Mouse (Mus musculus): ENCODE results near the gene Lcmt1. TPM values are rescaled to one million over a fixed set of nuclear protein-coding genes. Genes with fewer than 3 reads are reported as not detected.

The Lcmt1 gene
- polyA plus RNA-seq, 1 experiment from 2014 or later = 62.0 TPM

GRCm38 (mm10) chr7:123345041-123345544 lies 24.5 kb upstream of the Lcmt1 start:
- WGBS = 82% methylated on average over 3 of the region's 3 CpGs
- no peak overlapping the region for H3K4me2 ChIP-seq
- no peak overlapping the region for H3K27ac ChIP-seq
- ATAC-seq (ENCODE audit: low FRiP score) = no peak
- H3K9ac ChIP-seq = no peak overlapping the region
- no peaks in the 10 kb centered on the region for H3K36me3 ChIP-seq (replicated peaks)
- H3K27me3 ChIP-seq = no peaks in the 10 kb centered on the region
- no peak overlapping the region for H3K4me3 ChIP-seq (replicated peaks)
- H3K4me1 ChIP-seq = peaks cover 37% of the 10 kb centered on the region
- no peaks in the 10 kb centered on the region for H3K9me3 ChIP-seq

- Histone ChIP-seq H3K4me1 (peaks cover 26% of the 10 kb centered on the region), H3K9ac (no peak overlapping the region), H3K4me3 (replicated peaks) (no peak overlapping the region), H3K27me3 (no peaks in the 10 kb centered on the region), H3K36me3 (replicated peaks) (no peaks in the 10 kb centered on the region), H3K9me3 (no peaks in the 10 kb centered on the region), H3K27ac (no peak overlapping the region), H3K4me2 (no peak overlapping the region)
- no peak for ATAC-seq (ENCODE audit: low FRiP score)
- WGBS = 91% methylated on average over 7 of the region's 7 CpGs
Observed at GRCm38 (mm10) chr7:123346631-123347290, 22.8 kb upstream of the Lcmt1 start.

- H3K4me3 ChIP-seq (replicated peaks) = no peak overlapping the region
- H3K9ac ChIP-seq = no peak overlapping the region
- no peak overlapping the region for H3K4me2 ChIP-seq
- H3K27ac ChIP-seq = no peak overlapping the region
- WGBS = 74% methylated on average over 11 of the region's 11 CpGs
- no peaks in the 10 kb centered on the region for H3K9me3 ChIP-seq
- no peaks in the 10 kb centered on the region for H3K27me3 ChIP-seq
- ATAC-seq (ENCODE audit: low FRiP score) = no peak
- no peaks in the 10 kb centered on the region for H3K36me3 ChIP-seq (replicated peaks)
- H3K4me1 ChIP-seq = peaks cover 6% of the 10 kb centered on the region
Observed at GRCm38 (mm10) chr7:123349813-123350212, 19.8 kb upstream of the Lcmt1 start.

GRCm38 (mm10) chr7:123350243-123350642 lies 19.3 kb upstream of the Lcmt1 start:
- Histone ChIP-seq H3K36me3 (replicated peaks) (no peaks in the 10 kb centered on the region), H3K4me1 (peaks cover 6% of the 10 kb centered on the region), H3K9me3 (no peaks in the 10 kb centered on the region), H3K27me3 (no peaks in the 10 kb centered on the region), H3K9ac (no peak overlapping the region), H3K4me2 (no peak overlapping the region), H3K27ac (no peak overlapping the region), H3K4me3 (replicated peaks) (no peak overlapping the region)
- no peak for ATAC-seq (ENCODE audit: low FRiP score)
- WGBS = 85% methylated on average over 2 of the region's 2 CpGs

- Histone ChIP-seq H3K27ac (no peak overlapping the region), H3K27me3 (no peaks in the 10 kb centered on the region), H3K9me3 (no peaks in the 10 kb centered on the region), H3K4me2 (no peak overlapping the region), H3K4me3 (replicated peaks) (no peak overlapping the region), H3K36me3 (replicated peaks) (no peaks in the 10 kb centered on the region), H3K4me1 (peaks cover 6% of the 10 kb centered on the region), H3K9ac (no peak overlapping the region)
- WGBS = 97% methylated on average over 4 of the region's 4 CpGs
- no peak for ATAC-seq (ENCODE audit: low FRiP score)
Observed at GRCm38 (mm10) chr7:123353081-123353480, 16.5 kb upstream of the Lcmt1 start.

GRCm38 (mm10) chr7:123353879-123354278 lies 15.7 kb upstream of the Lcmt1 start:
- H3K4me1 ChIP-seq = peaks cover 6% of the 10 kb centered on the region
- no peak overlapping the region for H3K27ac ChIP-seq
- H3K4me3 ChIP-seq (replicated peaks) = no peak overlapping the region
- no peak overlapping the region for H3K4me2 ChIP-seq
- H3K9ac ChIP-seq = no peak overlapping the region
- 91% methylated on average over 5 of the region's 5 CpGs for WGBS
- H3K36me3 ChIP-seq (replicated peaks) = no peaks in the 10 kb centered on the region
- H3K27me3 ChIP-seq = no peaks in the 10 kb centered on the region
- no peaks in the 10 kb centered on the region for H3K9me3 ChIP-seq
- no peak for ATAC-seq (ENCODE audit: low FRiP score)

- Histone ChIP-seq H3K27me3 (no peaks in the 10 kb centered on the region), H3K36me3 (replicated peaks) (no peaks in the 10 kb centered on the region), H3K9ac (no peak overlapping the region), H3K27ac (no peak overlapping the region), H3K4me2 (no peak overlapping the region), H3K4me1 (peaks cover 11% of the 10 kb centered on the region), H3K9me3 (no peaks in the 10 kb centered on the region), H3K4me3 (replicated peaks) (no peak overlapping the region)
- WGBS = 84% methylated on average over 5 of the region's 5 CpGs
- no peak for ATAC-seq (ENCODE audit: low FRiP score)
Observed at GRCm38 (mm10) chr7:123354392-123354791, 15.2 kb upstream of the Lcmt1 start.

GRCm38 (mm10) chr7:123354851-123355250 lies 14.7 kb upstream of the Lcmt1 start:
- no peak overlapping the region for H3K4me3 ChIP-seq (replicated peaks)
- no peak for ATAC-seq (ENCODE audit: low FRiP score)
- no peaks in the 10 kb centered on the region for H3K36me3 ChIP-seq (replicated peaks)
- peaks cover 9% of the 10 kb centered on the region for H3K4me1 ChIP-seq
- no peak overlapping the region for H3K4me2 ChIP-seq
- H3K9me3 ChIP-seq = no peaks in the 10 kb centered on the region
- 92% methylated on average over 2 of the region's 2 CpGs for WGBS
- no peak overlapping the region for H3K9ac ChIP-seq
- H3K27me3 ChIP-seq = no peaks in the 10 kb centered on the region
- no peak overlapping the region for H3K27ac ChIP-seq

GRCm38 (mm10) chr7:123356158-123356557 lies 13.4 kb upstream of the Lcmt1 start:
- no peak overlapping the region for H3K4me3 ChIP-seq (replicated peaks)

GRCm38 (mm10) chr7:123359101-123359500 lies 10.5 kb upstream of the Lcmt1 start:
- Histone ChIP-seq H3K9me3 (no peaks in the 10 kb centered on the region), H3K27ac (no peak overlapping the region), H3K4me1 (peaks cover 6% of the 10 kb centered on the region), H3K9ac (no peak overlapping the region), H3K4me3 (replicated peaks) (no peak overlapping the region), H3K36me3 (replicated peaks) (no peaks in the 10 kb centered on the region), H3K27me3 (no peaks in the 10 kb centered on the region), H3K4me2 (no peak overlapping the region)
- no peak for ATAC-seq (ENCODE audit: low FRiP score)
- WGBS = 57% methylated on average over 7 of the region's 7 CpGs

More at GRCm38 (mm10) chr7:123356158-123356557, 13.4 kb upstream of the Lcmt1 start:
- Histone ChIP-seq H3K36me3 (replicated peaks) (no peaks in the 10 kb centered on the region), H3K27ac (no peak overlapping the region), H3K4me1 (peaks cover 6% of the 10 kb centered on the region), H3K4me2 (no peak overlapping the region), H3K9me3 (no peaks in the 10 kb centered on the region), H3K27me3 (no peaks in the 10 kb centered on the region), H3K9ac (no peak overlapping the region)
- WGBS = 89% methylated on average over 3 of the region's 3 CpGs
- no peak for ATAC-seq (ENCODE audit: low FRiP score)

GRCm38 (mm10) chr7:123360185-123360584 lies 9.4 kb upstream of the Lcmt1 start:
- H3K27ac ChIP-seq = no peak overlapping the region
- no peak for ATAC-seq (ENCODE audit: low FRiP score)
- no peaks in the 10 kb centered on the region for H3K36me3 ChIP-seq (replicated peaks)
- no peak overlapping the region for H3K4me3 ChIP-seq (replicated peaks)
- WGBS = 91% methylated on average over 5 of the region's 5 CpGs
- no peak overlapping the region for H3K4me2 ChIP-seq
- H3K9me3 ChIP-seq = no peaks in the 10 kb centered on the region
- peaks cover 6% of the 10 kb centered on the region for H3K4me1 ChIP-seq
- H3K27me3 ChIP-seq = no peaks in the 10 kb centered on the region
- H3K9ac ChIP-seq = no peak overlapping the region

GRCm38 (mm10) chr7:123361229-123361980 lies 8.2 kb upstream of the Lcmt1 start:
- Histone ChIP-seq H3K9ac (no peak overlapping the region), H3K27me3 (no peaks in the 10 kb centered on the region), H3K9me3 (no peaks in the 10 kb centered on the region), H3K4me1 (peaks cover 9% of the 10 kb centered on the region), H3K4me3 (replicated peaks) (no peak overlapping the region), H3K27ac (no peak overlapping the region), H3K36me3 (replicated peaks) (no peaks in the 10 kb centered on the region), H3K4me2 (no peak overlapping the region)
- ATAC-seq (ENCODE audit: low FRiP score) = no peak
- WGBS = 92% methylated on average over 7 of the region's 7 CpGs

GRCm38 (mm10) chr7:123362806-123363205 lies 6.8 kb upstream of the Lcmt1 start:
- no peaks in the 10 kb centered on the region for H3K36me3 ChIP-seq (replicated peaks)
- H3K4me3 ChIP-seq (replicated peaks) = no peak overlapping the region
- H3K27me3 ChIP-seq = no peaks in the 10 kb centered on the region
- H3K4me2 ChIP-seq = no peak overlapping the region
- WGBS = 89% methylated on average over 3 of the region's 3 CpGs
- H3K4me1 ChIP-seq = peaks cover 23% of the 10 kb centered on the region
- no peak overlapping the region for H3K27ac ChIP-seq
- H3K9me3 ChIP-seq = no peaks in the 10 kb centered on the region
- H3K9ac ChIP-seq = no peak overlapping the region
- no peak for ATAC-seq (ENCODE audit: low FRiP score)

Data from forebrain, embryonic 12.5 days (tissue).